Mouse (Mus musculus): ENCODE results near the gene Chst1. TPM values are rescaled to one million over a fixed set of nuclear protein-coding genes. Genes with fewer than 3 reads are reported as not detected.

The Chst1 gene
- polyA plus RNA-seq, 1 experiment: 43.6 TPM

Other genes starting within 250 kb of the Chst1 start
- 96.0 and 180 TPM in 2 replicates for gene Pex16, start 225.0 kb upstream of the Chst1 start, polyA plus RNA-seq (2012; rRNA removed)
- 22.6 and 27.0 TPM in 2 replicates for gene Large2, start 224.8 kb upstream of the Chst1 start, polyA plus RNA-seq (2012; rRNA removed)
- 6.0 and 7.5 TPM in 2 replicates for gene 1700029I15Rik, start 217.2 kb upstream of the Chst1 start, polyA plus RNA-seq (2012; rRNA removed)
- 13.6 and 18.1 TPM in 2 replicates for gene Mapk8ip1, start 198.4 kb upstream of the Chst1 start, polyA plus RNA-seq (2012; rRNA removed)
- 28.7 and 30.9 TPM in 2 replicates for gene Cry2, start 165.7 kb upstream of the Chst1 start, polyA plus RNA-seq (2012; rRNA removed)
- 43.0 and 57.1 TPM in 2 replicates for gene Slc35c1, start 139.2 kb upstream of the Chst1 start, polyA plus RNA-seq (2012; rRNA removed)